Mouse (Mus musculus) T-cell, adult 2 months (primary cell): ENCODE data around the gene Ralb.

Source experiments
- DNase-seq: peaks from one replicate; pipeline ENCODE4 v3.0.0; 2022; ENCODE audit warnings: low spot score

The Ralb gene

GRCm38 (mm10) chr1:119450651-119451345 is 53.8 kb downstream of the Ralb start:
- no peak for DNase-seq

GRCm38 (mm10) chr1:119446753-119447283 is 57.8 kb downstream of the Ralb start:
- DNase-seq: no peak

- DNase-seq: no peak
Observed at GRCm38 (mm10) chr1:119443591-119444350, 60.8 kb downstream of the Ralb start.

GRCm38 (mm10) chr1:119442901-119443300 is 61.7 kb downstream of the Ralb start:
- DNase-seq: no peak

GRCm38 (mm10) chr1:119438105-119438637 is 66.4 kb downstream of the Ralb start:
- no peak for DNase-seq

- DNase-seq: no peak
Observed at GRCm38 (mm10) chr1:119437401-119437800, 67.2 kb downstream of the Ralb start.

- DNase-seq: no peak
Observed at GRCm38 (mm10) chr1:119424141-119424860, 80.3 kb downstream of the Ralb start.

GRCm38 (mm10) chr1:119423510-119423909 is 81.1 kb downstream of the Ralb start:
- DNase-seq: no peak

GRCm38 (mm10) chr1:119422460-119423015 is 82.1 kb downstream of the Ralb start:
- no peak for DNase-seq

- DNase-seq: no peak
Observed at GRCm38 (mm10) chr1:119421576-119422421, 82.8 kb downstream of the Ralb start, which contains the start of gene Inhbb. Gene Inhbb, minus strand, starts transcription at chr1:119422248.

GRCm38 (mm10) chr1:119420984-119421575 is 83.5 kb downstream of the Ralb start:
- DNase-seq: no peak
